Mouse (Mus musculus) common myeloid progenitor, adult 5-6 weeks (primary cell): Measurements from ENCODE around the gene Olfr70. TPM values are rescaled to one million over a fixed set of nuclear protein-coding genes. Genes with fewer than 3 reads are reported as not detected.

Source experiments
- ATAC-seq: replicated peaks from 2 replicates; pipeline ENCODE4 v1.8.0; 2016; ENCODE audit warnings: low read depth, mild to moderate bottlenecking, moderate TSS enrichment, inconsistent platforms; ENCODE audit not compliant: poor library complexity, severe bottlenecking
- total RNA-seq: library from RNA; stranded (forward); fragments of 200-1000, 187-1606 nt; gene quantifications from 2 replicates; pipeline ENCODE4 v1.2.3, GENCODE M21; 2017

The Olfr70 gene
- total RNA-seq, 1 experiment from 2014 or later: not detected

- ATAC-seq: peak; percentile 60; the same call in 1 of the 2 replicates
These were observed 34.2 kb downstream of the Olfr70 start for GRCm38 (mm10) chr4:43666412-43666811.

GRCm38 (mm10) chr4:43657146-43657545 is 43.5 kb downstream of the Olfr70 start:
- no peak for ATAC-seq

- peak; percentile 94 for ATAC-seq
These were observed 44.1 kb downstream of the Olfr70 start, which contains the start of gene Hint2 for GRCm38 (mm10) chr4:43656339-43657109. Gene Hint2 (minus strand): TSS chr4:43656466.

- no peak for ATAC-seq
These were observed 44.8 kb downstream of the Olfr70 start for GRCm38 (mm10) chr4:43655656-43656338.

- ATAC-seq: no peak
These were observed 47.2 kb downstream of the Olfr70 start, which contains the start of gene Spag8 for GRCm38 (mm10) chr4:43653161-43654015. Gene Spag8 (minus strand): TSS chr4:43653594.

- no peak for ATAC-seq
These were observed 47.9 kb downstream of the Olfr70 start for GRCm38 (mm10) chr4:43652726-43653125.

GRCm38 (mm10) chr4:43649783-43650182 is 50.8 kb downstream of the Olfr70 start:
- no peak for ATAC-seq

Other genes with a start within 250 kb of the Olfr70 start
- gene Cd72, start 246.2 kb downstream of the Olfr70 start, total RNA-seq: 20.8 and 33.3 TPM in 2 replicates
- gene Sit1, start 217.1 kb downstream of the Olfr70 start, total RNA-seq: not detected in 2 replicates
- 50.5 and 62.2 TPM in 2 replicates for gene Ccdc107, start 207.9 kb downstream of the Olfr70 start, total RNA-seq
- gene Arhgef39, start 201.1 kb downstream of the Olfr70 start, total RNA-seq: 46.1 and 64.5 TPM in 2 replicates
- gene Car9, start 193.8 kb downstream of the Olfr70 start, total RNA-seq: 7.3 and 8.3 TPM in 2 replicates
- gene Tpm2, start 177.0 kb downstream of the Olfr70 start, total RNA-seq: 8.4 and 10.7 TPM in 2 replicates
- 20.5 and 22.7 TPM in 2 replicates for gene Creb3, start 138.5 kb downstream of the Olfr70 start, total RNA-seq
- gene Tln1, start 138.1 kb downstream of the Olfr70 start, total RNA-seq: 262 and 295 TPM in 2 replicates
- 14.4 and 35.2 TPM in 2 replicates for gene Rgp1, start 122.1 kb downstream of the Olfr70 start, total RNA-seq
- 10.2 and 11.8 TPM in 2 replicates for gene Gba2, start 121.9 kb downstream of the Olfr70 start, total RNA-seq
- gene Msmp, start 116.3 kb downstream of the Olfr70 start, total RNA-seq: not detected in 2 replicates
- 0.39 and 0.96 TPM in 2 replicates for gene Npr2, start 68.9 kb downstream of the Olfr70 start, total RNA-seq
- not detected in 2 replicates for gene Spag8, start 47.2 kb downstream of the Olfr70 start, total RNA-seq
- gene Hint2, start 44.3 kb downstream of the Olfr70 start, total RNA-seq: 34.1 and 56.1 TPM in 2 replicates
- gene Tmem8b, start 31.8 kb downstream of the Olfr70 start, total RNA-seq: 1.4 and 2.5 TPM in 2 replicates
- gene Fam221b, start 31.7 kb downstream of the Olfr70 start, total RNA-seq: 0.55 and 0.92 TPM in 2 replicates
- not detected in 2 replicates for gene Olfr71, start 9.4 kb upstream of the Olfr70 start, total RNA-seq
- not detected in 2 replicates for gene Hrct1, start 26.4 kb upstream of the Olfr70 start, total RNA-seq
- gene Spaar, start 29.2 kb upstream of the Olfr70 start, total RNA-seq: not detected in 2 replicates
- not detected in 2 replicates for gene Olfr159, start 70.2 kb upstream of the Olfr70 start, total RNA-seq
- not detected in 2 replicates for gene Olfr156, start 123.1 kb upstream of the Olfr70 start, total RNA-seq
- not detected in 2 replicates for gene Olfr157, start 139.4 kb upstream of the Olfr70 start, total RNA-seq
- gene Olfr155, start 150.8 kb upstream of the Olfr70 start, total RNA-seq: not detected in 2 replicates
- 0.82 and 1.9 TPM in 2 replicates for gene Reck, start 174.7 kb upstream of the Olfr70 start, total RNA-seq